Mouse (Mus musculus) layer of hippocampus, postnatal 10 days (tissue): ENCODE measurements around the gene Miip. TPM values are rescaled to one million over a fixed set of nuclear protein-coding genes. Genes with fewer than 3 reads are reported as not detected.

Experiments used
- total RNA-seq, 2 experiments: library from RNA; stranded (reverse); gene quantifications; 2 replicates each; pipeline ENCODE4 v1.2.3; 2021

Miip gene
- total RNA-seq, 2 experiments from 2014 or later, result 20.3 to 25.1 TPM

Other genes starting within 250 kb of the Miip start
- under 1 TPM; 0.62 to 0.78 TPM for gene Zfp979, start 226.3 kb downstream of the Miip start, total RNA-seq
- not detected for gene Zfp534, start 166.3 kb downstream of the Miip start, total RNA-seq
- 1 to 10 TPM; 3.4 to 4.2 TPM for gene Zfp984, start 59.0 kb downstream of the Miip start, total RNA-seq
- 10 to 100 TPM; 18.4 to 21.2 TPM for gene Zfp933, start 20.4 kb downstream of the Miip start, total RNA-seq
- 1 to 10 TPM; 7.3 to 8.2 TPM for gene Fv1, start 163 bp upstream of the Miip start, total RNA-seq
- gene Mfn2, start 35.9 kb upstream of the Miip start, total RNA-seq, result 100 to 1,000 TPM; 149 to 175 TPM
- gene Plod1, start 68.0 kb upstream of the Miip start, total RNA-seq, result 10 to 100 TPM; 24.0 to 26.0 TPM
- 10 to 100 TPM; 29.0 to 29.3 TPM for gene 2510039O18Rik, start 72.1 kb upstream of the Miip start, total RNA-seq
- gene Nppb, start 117.0 kb upstream of the Miip start, total RNA-seq, result not detected
- under 1 TPM in 1 of 2 experiments, not detected in 1; 0.43 TPM for gene Nppa, start 131.9 kb upstream of the Miip start, total RNA-seq
- 10 to 100 TPM; 67.8 to 70.3 TPM for gene Clcn6, start 170.0 kb upstream of the Miip start, total RNA-seq
- 10 to 100 TPM; 23.3 to 24.9 TPM for gene Mthfr, start 170.3 kb upstream of the Miip start, total RNA-seq
- gene Agtrap, start 219.2 kb upstream of the Miip start, total RNA-seq, result 1 to 10 TPM; 5.5 to 7.3 TPM